Mouse (Mus musculus): ENCODE data around the gene Itga9.

GRCm38 (mm10) chr9:118678020-118678750, 71.7 kb downstream of the Itga9 start:
- TF ChIP-seq CTCF (IDR thresholded peaks at IDR 0.05; ENCODE audit: low read depth), result no peak
- no peak for TF ChIP-seq EP300 (IDR thresholded peaks at IDR 0.05; ENCODE audit: low read depth)

All from liver, postnatal 0 days (tissue).